Mouse (Mus musculus): Measurements from ENCODE around the gene Tdpoz1. TPM values are rescaled to one million over a fixed set of nuclear protein-coding genes. Genes with fewer than 3 reads are reported as not detected.
A peak's percentile ranks its signal among the peaks of the same experiment; 100 is the strongest.
"Not testable (repeated sequence)": the region's sequence is repeated elsewhere in the genome, so short reads cannot be mapped to it uniquely, and the experiment has no call there.

Gene Tdpoz1
- not detected for polyA plus RNA-seq (2017; shearing (Covaris generic))

DNA sequence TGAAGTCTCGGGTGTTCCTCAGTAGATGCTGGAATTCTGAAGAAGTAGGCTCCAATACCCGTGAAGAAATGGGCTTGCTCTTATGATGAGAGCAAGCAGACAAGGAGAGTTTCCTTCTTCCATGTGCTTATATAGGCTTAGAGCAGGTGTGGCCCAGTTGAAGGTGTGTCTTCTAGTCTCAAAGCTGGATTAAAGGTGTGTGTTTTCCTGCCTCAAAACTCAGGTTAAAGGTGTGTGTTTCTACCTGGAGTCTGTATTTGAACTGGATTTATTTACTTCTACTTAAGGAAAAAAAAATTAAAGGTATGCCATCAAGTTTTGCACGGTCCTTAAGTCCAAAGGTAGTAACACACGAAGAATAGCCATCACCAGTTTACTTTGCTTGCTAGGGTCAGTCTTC is at the start of gene Tdpoz1:
Gene Tdpoz1, minus strand, starts transcription at position 101 of the 400 bp plus-strand sequence.
- not testable (repeated sequence) for ATAC-seq

DNA sequence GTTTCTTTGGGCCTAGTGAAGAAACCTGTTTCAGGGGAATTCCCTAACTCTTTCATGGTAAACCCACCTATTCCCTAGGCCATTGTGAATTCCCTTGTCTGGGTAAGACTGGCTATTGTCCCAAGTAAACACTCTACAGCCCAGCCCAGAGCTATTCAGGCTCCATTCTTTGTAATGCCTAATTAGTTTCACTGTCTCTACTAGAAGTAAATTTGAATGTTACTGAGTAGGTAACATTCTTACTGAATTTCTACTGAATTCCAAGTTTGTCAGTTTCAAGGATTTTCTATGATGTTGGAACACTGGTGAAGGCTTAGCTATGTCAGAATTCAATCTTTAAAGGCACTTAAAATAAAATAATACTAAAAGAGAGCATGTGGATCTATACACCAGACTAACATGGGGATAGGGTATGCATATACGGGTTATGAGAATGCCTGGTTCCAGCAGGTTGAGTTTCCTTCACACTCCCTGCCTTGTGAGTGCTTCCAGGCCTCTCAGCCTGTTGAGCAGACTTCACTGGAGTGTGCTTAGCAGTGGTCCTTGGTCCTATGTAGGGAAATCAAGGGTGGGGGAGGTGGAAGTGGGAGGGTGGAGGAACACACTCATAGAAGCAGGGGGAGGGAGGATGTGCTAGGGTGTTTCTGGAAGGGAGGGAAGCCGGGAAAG is 33.0 kb upstream of the Tdpoz1 start:
- not testable (repeated sequence) for ATAC-seq

DNA sequence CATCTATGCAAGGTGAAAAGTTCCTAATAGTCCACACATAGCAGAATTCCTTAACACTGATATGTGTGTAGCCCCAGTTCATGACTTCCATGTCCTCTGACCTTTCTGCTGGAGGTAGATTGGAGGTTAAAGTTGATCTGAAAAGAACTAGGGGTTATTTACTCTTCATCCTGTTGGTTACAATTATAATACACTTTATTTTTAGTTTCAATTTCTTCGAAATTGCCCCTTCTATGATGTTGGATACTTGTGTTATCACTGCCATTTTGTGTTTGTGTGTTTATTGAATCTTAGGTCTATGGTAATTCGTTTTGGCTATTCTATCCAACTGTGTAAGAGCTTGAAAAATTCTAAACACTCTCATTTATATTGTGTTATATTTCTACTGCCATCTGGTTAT is 16.9 kb upstream of the Tdpoz1 start, which contains the start of gene Gm37596:
Gene Gm37596, minus strand, starts transcription at position 101 of the 400 bp plus-strand sequence.
- ATAC-seq, result not testable (repeated sequence)

DNA sequence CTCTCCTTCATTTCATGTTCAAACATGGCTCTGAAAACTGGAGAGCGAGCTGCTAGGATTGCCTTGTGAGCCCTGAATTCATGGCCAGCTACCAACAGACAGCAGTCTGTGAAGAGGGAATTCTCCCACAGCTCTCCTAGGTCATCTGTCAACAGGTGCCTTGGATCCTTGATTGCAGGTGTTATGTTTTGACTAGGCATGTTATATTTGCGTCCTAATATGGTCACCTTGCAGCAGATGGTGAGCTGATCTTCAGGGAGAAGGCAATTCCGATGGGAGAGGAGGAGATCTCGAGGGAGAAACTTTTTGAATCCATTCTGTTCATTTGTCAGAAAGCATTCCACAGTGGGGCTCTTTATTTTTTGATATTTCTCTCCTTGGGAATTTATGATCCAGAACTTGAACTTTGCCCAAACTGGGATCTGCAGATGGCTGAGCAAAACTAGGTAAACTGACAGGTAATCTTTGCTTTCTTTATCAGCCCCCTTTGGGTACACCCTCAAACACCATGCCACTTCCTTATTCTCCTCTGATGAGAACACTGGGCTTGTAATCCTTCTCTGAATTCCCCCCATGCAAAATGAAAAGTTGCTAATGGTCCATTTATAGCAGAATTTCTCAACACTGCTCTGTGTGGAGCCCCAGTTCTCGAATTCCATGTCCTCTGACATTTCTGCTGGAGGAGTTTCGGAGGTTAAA is 5.2 kb downstream of the Tdpoz1 start:
- not testable (repeated sequence) for ATAC-seq

DNA sequence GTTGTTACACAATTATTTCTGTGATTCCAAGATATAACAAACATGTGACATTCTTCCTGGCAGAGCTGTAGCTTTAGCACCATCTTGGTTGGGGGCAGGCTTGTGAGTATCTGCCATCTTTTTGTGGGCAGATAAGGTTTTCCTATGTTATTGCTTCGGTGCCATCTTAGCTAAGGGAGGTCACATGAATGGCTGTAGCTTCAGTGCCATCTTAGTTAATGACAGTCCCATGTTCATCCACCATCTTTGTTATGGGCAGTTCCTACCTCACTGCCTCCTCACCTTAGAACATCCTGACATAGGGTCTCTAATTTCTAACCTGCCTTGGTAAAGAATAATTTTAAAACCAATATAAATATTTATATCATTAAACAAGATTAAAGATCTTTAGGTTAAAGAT is 21.9 kb downstream of the Tdpoz1 start:
- ATAC-seq, result no peak

DNA sequence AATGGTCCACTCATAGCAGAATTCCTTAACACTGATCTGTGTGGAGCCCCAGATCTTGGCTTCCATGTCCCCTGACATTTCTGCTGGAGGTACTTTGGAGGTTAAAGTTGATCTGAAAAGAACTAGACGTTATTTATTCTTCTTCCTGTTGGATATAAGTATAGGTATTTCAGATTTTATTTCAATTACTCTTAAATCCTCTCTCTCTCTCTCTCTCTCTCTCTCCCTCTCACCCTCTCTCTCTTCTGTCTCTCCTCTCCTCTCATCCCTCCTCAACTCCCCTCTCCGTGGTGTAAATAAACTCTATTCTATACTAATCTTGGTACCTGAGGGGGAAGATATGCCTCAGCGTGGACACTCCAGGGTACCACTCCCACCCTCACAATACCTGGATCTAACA is 23.5 kb downstream of the Tdpoz1 start, which contains the start of gene Tdpoz2:
Gene Tdpoz2, minus strand, starts transcription at position 101 of the 400 bp plus-strand sequence.
- ATAC-seq, result no peak

DNA sequence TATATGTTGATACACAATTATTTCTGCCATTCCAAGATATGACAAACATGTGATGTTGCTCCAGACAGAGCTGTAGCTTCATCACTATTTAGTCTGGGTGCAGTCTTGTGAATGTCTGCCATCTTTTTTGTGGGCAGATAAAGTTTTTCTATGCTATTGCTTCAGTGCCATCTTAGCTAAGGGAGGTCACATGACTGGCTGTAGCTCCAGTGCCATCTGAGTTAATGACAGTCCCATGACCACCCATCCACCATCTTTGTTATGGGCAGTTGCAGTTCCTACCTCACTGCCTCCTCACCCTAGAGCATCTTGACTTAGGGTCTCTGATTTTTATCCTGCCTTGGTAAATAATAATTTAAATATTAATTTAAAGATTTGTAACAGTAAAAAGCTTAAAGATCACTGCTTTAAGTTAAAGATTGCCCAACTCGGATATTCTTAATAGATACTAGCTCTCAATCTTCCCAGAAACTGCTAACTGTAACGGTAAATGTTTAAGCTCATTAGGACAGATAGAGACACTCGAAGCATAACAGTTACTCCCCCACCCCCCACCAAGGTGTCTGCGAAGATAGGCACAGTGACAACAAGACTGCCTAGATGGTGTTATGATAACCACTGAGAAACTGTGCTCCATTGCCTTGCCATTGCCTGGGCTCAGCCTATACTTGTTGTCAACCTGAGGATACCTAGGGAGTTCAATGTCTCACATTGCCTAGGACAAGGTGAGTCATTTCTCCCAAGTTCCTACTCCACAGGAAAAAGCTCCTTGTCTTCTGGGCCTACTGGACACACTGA is 45.0 kb downstream of the Tdpoz1 start:
- ATAC-seq, result peak; percentile 62

Other genes with a start within 250 kb of the Tdpoz1 start
- gene Tchh, start 234.0 kb downstream of the Tdpoz1 start, polyA plus RNA-seq (2017; shearing (Covaris generic)), result under 1 TPM in 1 of 3 experiments, not detected in 2; 0.06 TPM
- gene Tchhl1, start 207.6 kb downstream of the Tdpoz1 start, polyA plus RNA-seq (2017; shearing (Covaris generic)), result not detected
- 1,000 to 10,000 TPM in 2 of 3 experiments, 100 to 1,000 TPM in 1; 738 to 2,389 (median 1,003) TPM for gene S100a11, start 155.8 kb downstream of the Tdpoz1 start, polyA plus RNA-seq (2017; shearing (Covaris generic))
- 1,000 to 10,000 TPM in 1 of 3 experiments, 100 to 1,000 TPM in 2; 678 to 1,984 (median 706) TPM for gene S100a10, start 121.2 kb downstream of the Tdpoz1 start, polyA plus RNA-seq (2017; shearing (Covaris generic))
- gene Tdpoz2, start 23.6 kb downstream of the Tdpoz1 start, polyA plus RNA-seq (2017; shearing (Covaris generic)), result not detected
- gene Gm37596, start 16.8 kb upstream of the Tdpoz1 start, polyA plus RNA-seq (2017; shearing (Covaris generic)), result under 1 TPM in 1 of 3 experiments, not detected in 2; 0.34 TPM
- not detected for gene Gm5773, start 96.7 kb upstream of the Tdpoz1 start, polyA plus RNA-seq (2017; shearing (Covaris generic))
- not detected for gene Tdpoz4, start 120.1 kb upstream of the Tdpoz1 start, polyA plus RNA-seq (2017; shearing (Covaris generic))
- gene Tdpoz3, start 149.7 kb upstream of the Tdpoz1 start, polyA plus RNA-seq (2017; shearing (Covaris generic)), result not detected

Measured in inflammation-experienced regulatory T-cells, adult 6 months (primary cell).